9 mouse cellular contexts compared by ENCODE assay signal in genomic region chr12:27083089-27083488, GRCm38 (mm10).
A peak's percentile ranks its signal among the peaks of the same experiment; 100 is the strongest.
DNase-seq lines count a peak whose midpoint lies in the region; ATAC-seq and TF ChIP-seq lines count a peak whose summit lies in the region.
"Had no signal": no experiment of that assay in that cellular context is flagged by ENCODE, and none has a peak within 500 bp of the region (broad histone marks: within the 10 kb centered on the region; RNA-seq: fewer than 3 reads in every experiment).

No protein-coding gene starts in this region.

- TF ChIP-seq POLR2A in heart, adult 2 months (IDR thresholded peaks at IDR 0.05; ENCODE audit: insufficient read depth, low read depth, low read length), result no peak

- TF ChIP-seq EP300 in heart, adult 2 months (IDR thresholded peaks at IDR 0.05; ENCODE audit: insufficient read depth, low read depth, low read length), result no peak

- DNase-seq in heart, adult 2 months, result no peak
- peak; percentile 91 for DNase-seq in ZHBTc4 (ENCODE audit: low read depth, low spot score)
- DNase-seq in forebrain, postnatal 0 days, result peak; percentile 80
- no peak for DNase-seq in adrenal gland, adult 18-20 months (ENCODE audit: low spot score in 2 of 2)
- no peak for DNase-seq in thymus, postnatal 10 days (ENCODE audit: low spot score in 2 of 2)

- peak overlapping the region; percentile 59 for H3K9ac ChIP-seq in heart, embryonic 12.5 days
- no peak overlapping the region for H3K9ac ChIP-seq in heart, adult 2 months (ENCODE audit: low read depth, low read length)
- peak overlapping the region; percentile 53 for H3K9ac ChIP-seq in forebrain, postnatal 0 days
- no peak overlapping the region for H3K9ac ChIP-seq in limb, embryonic 15.5 days
- H3K9ac ChIP-seq in stomach, embryonic 16.5 days (ENCODE audit: low read length), result peak overlapping the region; percentile 16; the same call in 1 of the 2 replicates

- H3K4me1 ChIP-seq in heart, embryonic 12.5 days (replicated peaks), result peaks cover 14% of the 10 kb centered on the region
- H3K4me1 ChIP-seq in heart, adult 2 months (ENCODE audit: control insufficient read depth, insufficient read depth, low read length), result 0 out of 2 replicates have a peak, but pooled peaks cover 1% of the 10 kb centered on the region
- H3K4me1 ChIP-seq in forebrain, postnatal 0 days (ENCODE audit: insufficient read depth), result peaks cover 5% of the 10 kb centered on the region; the same call in 1 of the 2 replicates
- H3K4me1 ChIP-seq in limb, embryonic 15.5 days, result peaks cover 11% of the 10 kb centered on the region
- H3K4me1 ChIP-seq in stomach, embryonic 16.5 days (ENCODE audit: control insufficient read depth, insufficient read depth, low read length), result 0 out of 2 replicates have a peak, but pooled peaks cover 4% of the 10 kb centered on the region

- no peak; the same call in 1 of the 2 replicates for ATAC-seq in heart, embryonic 12.5 days (ENCODE audit: insufficient number of reproducible peaks, low FRiP score)
- ATAC-seq in forebrain, postnatal 0 days, result peak; percentile 84
- no peak for ATAC-seq in limb, embryonic 15.5 days (ENCODE audit: insufficient number of reproducible peaks, low FRiP score, low TSS enrichment, low read depth)
- peak; percentile 57; the same call in 1 of the 2 replicates for ATAC-seq in stomach, embryonic 16.5 days (ENCODE audit: insufficient read depth, low FRiP score)

- no peaks in the 10 kb centered on the region for H3K27me3 ChIP-seq in heart, embryonic 12.5 days (replicated peaks)
- H3K27me3 ChIP-seq in heart, adult 2 months (ENCODE audit: control insufficient read depth, insufficient read depth, low read length), result no peaks in the 10 kb centered on the region; the same call in none of the 2 replicates
- H3K27me3 ChIP-seq in forebrain, postnatal 0 days (ENCODE audit: insufficient read depth, low read length), result no peaks in the 10 kb centered on the region
- no peaks in the 10 kb centered on the region for H3K27me3 ChIP-seq in limb, embryonic 15.5 days
- H3K27me3 ChIP-seq in stomach, embryonic 16.5 days (ENCODE audit: control insufficient read depth, insufficient read depth, low read length), result no peaks in the 10 kb centered on the region
- H3K27me3 ChIP-seq: CH12.LX had no signal

- H3K9me3 ChIP-seq in heart, embryonic 12.5 days (replicated peaks), result no peaks in the 10 kb centered on the region
- H3K9me3 ChIP-seq in forebrain, postnatal 0 days (ENCODE audit: low read length), result no peaks in the 10 kb centered on the region
- no peaks in the 10 kb centered on the region for H3K9me3 ChIP-seq in limb, embryonic 15.5 days
- no peaks in the 10 kb centered on the region for H3K9me3 ChIP-seq in stomach, embryonic 16.5 days (replicated peaks; ENCODE audit: control insufficient read depth, low read length)

- H3K27ac ChIP-seq in heart, embryonic 12.5 days (ENCODE audit: poor library complexity, severe bottlenecking), result no peak overlapping the region
- H3K27ac ChIP-seq in heart, adult 2 months, result no peak overlapping the region
- peak overlapping the region; percentile 96 for H3K27ac ChIP-seq in forebrain, postnatal 0 days (ENCODE audit: low read depth, low read length)
- H3K27ac ChIP-seq in limb, embryonic 15.5 days, result no peak overlapping the region
- H3K27ac ChIP-seq in stomach, embryonic 16.5 days (ENCODE audit: low read length), result no peak overlapping the region

- H3K79me2 ChIP-seq in heart, adult 2 months (replicated peaks; ENCODE audit: control insufficient read depth, insufficient read depth, low read length), result no peaks in the 10 kb centered on the region

- H3K4me2 ChIP-seq in heart, embryonic 12.5 days, result peak overlapping the region; percentile 82
- peak overlapping the region; percentile 43 for H3K4me2 ChIP-seq in forebrain, postnatal 0 days (ENCODE audit: low read depth)
- peak overlapping the region; percentile 47 for H3K4me2 ChIP-seq in limb, embryonic 15.5 days
- peak overlapping the region; percentile 48 for H3K4me2 ChIP-seq in stomach, embryonic 16.5 days (ENCODE audit: low read depth, low read length)

- intact Hi-C loops in heart, adult 2 months (cut with DNase I), result no loop called here

- no peak for TF ChIP-seq CTCF in heart, adult 2 months (IDR thresholded peaks at IDR 0.05)
- no peak for TF ChIP-seq CTCF in forebrain, postnatal 0 days (IDR thresholded peaks at IDR 0.05; ENCODE audit: low read depth)

- H3K4me3 ChIP-seq in heart, embryonic 12.5 days, result peak overlapping the region; percentile 47
- no peak overlapping the region for H3K4me3 ChIP-seq in heart, adult 2 months
- H3K4me3 ChIP-seq in forebrain, postnatal 0 days (ENCODE audit: low read depth, low read length), result peak overlapping the region; percentile 19; the same call in 1 of the 2 replicates
- peak overlapping the region; percentile 16 for H3K4me3 ChIP-seq in limb, embryonic 15.5 days
- peak overlapping the region; percentile 17; the same call in 1 of the 2 replicates for H3K4me3 ChIP-seq in stomach, embryonic 16.5 days (replicated peaks; ENCODE audit: low read length)

- 2% methylated on average over 8 of the region's 8 CpGs for WGBS in heart, embryonic 12.5 days
- WGBS in heart, adult 2 months, result 15% methylated on average over 8 of the region's 8 CpGs
- under 1% methylated on average over 8 of the region's 8 CpGs for WGBS in forebrain, postnatal 0 days
- WGBS in limb, embryonic 15.5 days, result 9% methylated on average over 8 of the region's 8 CpGs
- WGBS in stomach, embryonic 16.5 days, result 7% methylated on average over 8 of the region's 8 CpGs

- H3K36me3 ChIP-seq in heart, embryonic 12.5 days, result no peaks in the 10 kb centered on the region
- no peaks in the 10 kb centered on the region for H3K36me3 ChIP-seq in heart, adult 2 months (ENCODE audit: control insufficient read depth, insufficient read depth, low read length)
- H3K36me3 ChIP-seq in forebrain, postnatal 0 days (ENCODE audit: insufficient read depth), result no peaks in the 10 kb centered on the region
- H3K36me3 ChIP-seq in limb, embryonic 15.5 days, result no peaks in the 10 kb centered on the region
- no peaks in the 10 kb centered on the region for H3K36me3 ChIP-seq in stomach, embryonic 16.5 days (ENCODE audit: control insufficient read depth, insufficient read depth, low read length)

Comparison
In these comparisons a context has a peak if more than half of its experiments do, and no peak if none do; other contexts are left out.
1. H3K9ac ChIP-seq: peak in heart, embryonic 12.5 days (single experiment), forebrain, postnatal 0 days (single experiment) and stomach, embryonic 16.5 days (single experiment); none in heart, adult 2 months (single experiment) and limb, embryonic 15.5 days (single experiment).
2. ATAC-seq: peak in forebrain, postnatal 0 days (single experiment) and stomach, embryonic 16.5 days (single experiment); none in heart, embryonic 12.5 days (single experiment) and limb, embryonic 15.5 days (single experiment).
3. DNase-seq: peak in ZHBTc4 (single experiment) and forebrain, postnatal 0 days (single experiment); none in heart, adult 2 months (0 of 2), adrenal gland, adult 18-20 months (0 of 2) and thymus, postnatal 10 days (0 of 2).
4. Peak in every context shown above with its lines, with median percentiles within 50 percentile points of each other: H3K4me2 ChIP-seq.